Comparison of ENCODE assay signal across 28 mouse cellular contexts in the genomic region with DNA sequence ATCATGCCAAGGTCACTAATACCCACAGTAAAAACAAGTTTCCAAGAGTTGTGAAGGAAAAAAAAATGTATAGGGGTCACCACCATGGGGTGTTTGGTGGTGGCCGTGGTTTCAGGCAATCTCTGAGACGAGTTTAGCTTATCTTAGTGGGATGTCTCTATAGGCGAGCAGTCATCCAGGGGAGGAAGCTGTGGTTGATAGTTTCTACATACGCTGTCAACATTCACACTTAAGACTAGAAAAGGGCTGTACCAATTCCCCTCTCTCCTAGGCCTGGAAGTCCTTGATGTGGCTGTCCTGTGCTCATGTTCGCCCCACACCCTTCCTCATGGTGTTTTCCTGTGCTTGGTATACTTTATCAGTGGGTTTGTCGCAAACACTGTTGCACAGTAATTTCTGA. TPM values are rescaled to one million over a fixed set of nuclear protein-coding genes. Genes with fewer than 3 reads are reported as not detected.
DNase-seq lines count a peak whose midpoint lies in the region; TF ChIP-seq lines count a peak whose summit lies in the region.
"Had no signal": no experiment of that assay in that cellular context is flagged by ENCODE, and none has a peak within 500 bp of the region (broad histone marks: within the 10 kb centered on the region; RNA-seq: fewer than 3 reads in every experiment).

No protein-coding gene starts in this region.

- H3K9ac ChIP-seq in MEL (ENCODE audit: control insufficient read depth, low read depth, low read length, poor library complexity, severe bottlenecking) = no peak overlapping the region
- H3K9ac ChIP-seq: embryonic facial prominence, embryonic 13.5 days; forebrain, embryonic 12.5 days; hindbrain, embryonic 14.5 days; limb, embryonic 12.5 days; liver, embryonic 12.5 days; midbrain, embryonic 12.5 days; neural tube, embryonic 12.5 days had no signal

- no peak overlapping the region for H3K4me3 ChIP-seq in MEL (ENCODE audit: control insufficient read depth in 1 of 2, insufficient read depth in 1 of 2, low read depth in 2 of 2, low read length in 2 of 2)
- no peak overlapping the region for H3K4me3 ChIP-seq in embryonic facial prominence, embryonic 10.5 days
- no peak overlapping the region for H3K4me3 ChIP-seq in layer of hippocampus, adult 2 months
- H3K4me3 ChIP-seq: embryonic facial prominence, embryonic 13.5 days; erythroblast, embryonic 14.5 days; forebrain, embryonic 12.5 days; limb, embryonic 12.5 days; liver, embryonic 12.5 days; midbrain, embryonic 12.5 days; neural tube, embryonic 12.5 days had no signal

- no peak for TF ChIP-seq CTCF in MEL (IDR thresholded peaks at IDR 0.05 in 2 of 3, conservative IDR thresholded peaks at IDR 0.05 in 1 of 3; ENCODE audit: control insufficient read depth in 1 of 3, insufficient read depth in 1 of 3, low read depth in 2 of 3, low read length in 3 of 3, poor library complexity in 1 of 3, severe bottlenecking in 1 of 3)
- no peak for TF ChIP-seq CTCF in layer of hippocampus, adult 2 months (conservative IDR thresholded peaks at IDR 0.05)

- H3K36me3 ChIP-seq in MEL (ENCODE audit: control insufficient read depth in 1 of 2, insufficient read depth in 2 of 2, low read length in 2 of 2) = peaks cover 4 to 19% of the 10 kb centered on the region in 2 experiments
- no peaks in the 10 kb centered on the region; the same call in 1 of the 2 replicates for H3K36me3 ChIP-seq in embryonic facial prominence, embryonic 10.5 days (replicated peaks)
- H3K36me3 ChIP-seq: embryonic facial prominence, embryonic 13.5 days; forebrain, embryonic 12.5 days; limb, embryonic 12.5 days; midbrain, embryonic 12.5 days; neural tube, embryonic 12.5 days had no signal

- H3K4me1 ChIP-seq in MEL (ENCODE audit: control insufficient read depth in 1 of 2, insufficient read depth in 2 of 2, low read length in 2 of 2) = peaks cover 0 to 8% of the 10 kb centered on the region in 2 experiments; a peak in 3 of 4 replicates
- H3K4me1 ChIP-seq in embryonic facial prominence, embryonic 10.5 days = peaks cover 14% of the 10 kb centered on the region

- no peaks in the 10 kb centered on the region for H3K9me3 ChIP-seq in MEL (replicated peaks; ENCODE audit: insufficient read depth, low read length)
- H3K9me3 ChIP-seq in embryonic facial prominence, embryonic 10.5 days = no peaks in the 10 kb centered on the region
- H3K9me3 ChIP-seq: embryonic facial prominence, embryonic 13.5 days; forebrain, embryonic 12.5 days; limb, embryonic 12.5 days; liver, embryonic 12.5 days; midbrain, embryonic 12.5 days; neural tube, embryonic 12.5 days had no signal

- H3K27ac ChIP-seq in MEL (ENCODE audit: control insufficient read depth, low read depth, low read length) = no peak overlapping the region
- no peak overlapping the region for H3K27ac ChIP-seq in embryonic facial prominence, embryonic 10.5 days (replicated peaks)
- no peak overlapping the region for H3K27ac ChIP-seq in layer of hippocampus, adult 2 months
- H3K27ac ChIP-seq: embryonic facial prominence, embryonic 13.5 days; forebrain, embryonic 12.5 days; hindbrain, embryonic 14.5 days; limb, embryonic 12.5 days; liver, embryonic 12.5 days; macrophage; midbrain, embryonic 12.5 days; neural tube, embryonic 12.5 days had no signal

- TF ChIP-seq RAD21 in MEL (IDR thresholded peaks at IDR 0.05; ENCODE audit: low read depth, low read length) = no peak

- H3K79me2 ChIP-seq in MEL (ENCODE audit: control insufficient read depth, insufficient read depth, low read length, poor library complexity) = peaks cover 13% of the 10 kb centered on the region

- WGBS in embryonic facial prominence, embryonic 10.5 days = 82% methylated on average over 6 of the region's 6 CpGs

- TF ChIP-seq EP300 in MEL (IDR thresholded peaks at IDR 0.05; ENCODE audit: low read depth in 1 of 2, low read length in 2 of 2) = no peak

- TF ChIP-seq POLR2A in MEL (IDR thresholded peaks at IDR 0.05; ENCODE audit: control insufficient read depth in 1 of 2, insufficient read depth in 1 of 2, low read depth in 1 of 2, low read length in 2 of 2, poor library complexity in 1 of 2) = no peak

- no peaks in the 10 kb centered on the region for H3K27me3 ChIP-seq in MEL (ENCODE audit: control insufficient read depth in 1 of 2, insufficient read depth in 2 of 2, low read length in 2 of 2)
- no peaks in the 10 kb centered on the region for H3K27me3 ChIP-seq in embryonic facial prominence, embryonic 10.5 days (replicated peaks; ENCODE audit: low read depth, poor library complexity, severe bottlenecking)
- H3K27me3 ChIP-seq: embryonic facial prominence, embryonic 13.5 days; forebrain, embryonic 12.5 days; limb, embryonic 12.5 days; liver, embryonic 12.5 days; midbrain, embryonic 12.5 days; neural tube, embryonic 12.5 days had no signal

- peak; percentile 10 for DNase-seq in lung, postnatal 25 days (ENCODE audit: low spot score)
- no peak for DNase-seq in lung, postnatal 14 days
- DNase-seq in MEL (ENCODE audit: low read depth, low spot score) = peak; percentile 50
- DNase-seq in induced T-regulatory cell, adult 2 months (ENCODE audit: low read depth) = peak; percentile 36
- peak; percentile 18 to 49 for DNase-seq in natural killer cell, adult 2 months (ENCODE audit: low spot score in 2 of 2)
- DNase-seq in embryonic facial prominence, embryonic 10.5 days (ENCODE audit: low spot score) = no peak
- no peak for DNase-seq in layer of hippocampus, adult 2 months (ENCODE audit: low spot score in 2 of 2)
- DNase-seq: adrenal gland, adult 2 months; cerebellum, adult 11 months; cerebellum, adult 9-11 months; gastrocnemius, postnatal 36 days; heart, postnatal 36 days; kidney, adult 9 months; kidney, postnatal 14 days; lung, adult 2 months; retina, postnatal 1 day had no signal

TF ChIP-seq in MEL, 35 proteins besides CTCF, POLR2A, EP300 and RAD21:
- TF ChIP-seq MAFK (IDR thresholded peaks at IDR 0.05; ENCODE audit: borderline replicate concordance, low read depth, low read length) (no peak), RCOR1 (IDR thresholded peaks at IDR 0.05; ENCODE audit: low read depth, low read length) (peak; percentile 45; the same call in 1 of the 2 replicates), MAX (IDR thresholded peaks at IDR 0.05; ENCODE audit: low read length) (no peak), ZC3H11A (IDR thresholded peaks at IDR 0.05; ENCODE audit: low read depth, low read length) (no peak), MYC (IDR thresholded peaks at IDR 0.05; ENCODE audit: low read depth, low read length) (no peak)

RNA-seq across cellular contexts. Expression of gene Cyb5r4, which starts 4.0 kb away (rescaled TPM):
- total RNA-seq in MEL (2012; rRNA removed) = 30.3 and 31.4 TPM in 2 replicates
- polyA plus RNA-seq in MEL (2012; ENCODE audit: insufficient read depth in 1 of 2, insufficient read length in 2 of 2, low read depth in 1 of 2, low replicate concordance in 2 of 2, missing spikeins in 1 of 2) = 10 to 100 TPM in 1 of 2 experiments, not detected in 1; 37.2 TPM
- polyA plus RNA-seq in embryonic facial prominence, embryonic 10.5 days (2016; fragmentation: Nextera tagmentation; extraction: Ambion mirVana) = 70.9 and 72.8 TPM in 2 replicates
- 10 to 100 TPM; 33.2 to 33.5 TPM for total RNA-seq in layer of hippocampus, adult 2 months (2021)

RNA-seq across cellular contexts. Expression of gene Ripply2, which starts 10.4 kb away (rescaled TPM):
- not detected in 2 replicates for total RNA-seq in MEL (2012; rRNA removed)
- polyA plus RNA-seq in MEL (2012; ENCODE audit: insufficient read depth in 1 of 2, insufficient read length in 2 of 2, low read depth in 1 of 2, low replicate concordance in 2 of 2, missing spikeins in 1 of 2) = not detected
- polyA plus RNA-seq in embryonic facial prominence, embryonic 10.5 days (2016; fragmentation: Nextera tagmentation; extraction: Ambion mirVana) = 0.67 TPM in 1 of 2 replicates, not detected in the other
- total RNA-seq in layer of hippocampus, adult 2 months (2021) = 10 to 100 TPM; 11.1 to 12.1 TPM
- total RNA-seq: gastrocnemius, adult 18-20 months; gastrocnemius, postnatal 36 days; heart, adult 8-10 months; heart, postnatal 36 days had no signal
- polyA plus RNA-seq: embryonic facial prominence, embryonic 13.5 days; erythroblast, embryonic 14.5 days; limb, embryonic 12.5 days; liver, embryonic 12.5 days; lung, adult 2 months; macrophage; spleen, adult 2 months had no signal

Comparison
In these comparisons a context has a peak if more than half of its experiments do, and no peak if none do; other contexts are left out.
1. DNase-seq: peak in lung, postnatal 25 days (single experiment), MEL (single experiment), induced T-regulatory cell, adult 2 months (single experiment) and natural killer cell, adult 2 months (2 of 2); none in lung, postnatal 14 days (single experiment), embryonic facial prominence, embryonic 10.5 days (single experiment) and layer of hippocampus, adult 2 months (0 of 2).
2. RNA of gene Ripply2, which starts 10.4 kb away (total RNA-seq): 11.1 to 12.1 TPM in layer of hippocampus, adult 2 months; not detected in MEL; every median in the first group is over 10 times any median in the second.